Mouse (Mus musculus) regulatory T cell (primary cell): Measurements from ENCODE around the gene Maip1.

Experiments
- in situ Hi-C: fragments of 300-600 bp; cut with MboI, MseI; formaldehyde crosslinking; loops from one replicate; pipeline ENCODE4 v1.15.1; 2025; ENCODE audit warnings: high pct_unique_total_duplicates

Maip1 gene

GRCm38 (mm10) chr1:57428368-57429308 is 22.5 kb downstream of the Maip1 start:
- in situ Hi-C loops = no loop called here

DNA sequence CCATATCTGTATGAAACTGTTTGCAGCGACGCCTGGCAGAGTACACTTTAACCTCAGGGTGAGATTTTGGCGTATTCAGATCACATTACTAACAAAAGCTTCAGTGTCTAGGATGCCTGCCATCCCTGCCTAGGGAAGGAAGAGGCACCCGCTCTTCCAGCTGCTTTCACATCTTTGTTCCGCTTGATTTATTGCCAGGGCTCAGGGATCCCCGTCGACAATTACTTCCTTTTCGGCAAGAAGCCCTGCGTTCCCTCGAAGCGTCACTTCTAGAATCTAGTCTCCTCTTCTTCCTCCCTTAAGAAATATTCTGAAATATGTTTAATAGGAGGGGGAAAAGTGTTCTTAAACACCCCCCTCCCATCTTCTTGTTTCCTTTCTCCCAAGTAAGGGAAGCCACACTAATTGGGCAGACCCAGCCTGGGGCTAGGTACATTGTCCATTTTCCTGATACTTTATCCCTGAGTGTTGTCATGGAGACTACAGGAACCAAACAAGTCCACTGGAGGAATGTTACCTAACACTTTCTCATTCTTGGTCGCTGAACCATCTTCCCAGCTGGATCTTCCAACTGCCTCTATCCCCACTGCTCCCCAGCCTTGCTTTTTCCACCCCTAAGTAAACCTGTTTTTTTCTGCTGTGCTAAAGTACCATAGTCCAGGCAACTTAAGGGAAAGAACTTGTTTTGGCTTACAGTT is 23.8 kb downstream of the Maip1 start:
- in situ Hi-C loops = loop anchor here (5.0 kb wide), 1 partner anchor 602 kb away; no protein-coding TSS in a partner anchor

GRCm38 (mm10) chr1:57433141-57433540 is 27.0 kb downstream of the Maip1 start:
- in situ Hi-C loops = loop anchor here (5.0 kb wide), 1 partner anchor 599 kb away; no protein-coding TSS in a partner anchor

DNA sequence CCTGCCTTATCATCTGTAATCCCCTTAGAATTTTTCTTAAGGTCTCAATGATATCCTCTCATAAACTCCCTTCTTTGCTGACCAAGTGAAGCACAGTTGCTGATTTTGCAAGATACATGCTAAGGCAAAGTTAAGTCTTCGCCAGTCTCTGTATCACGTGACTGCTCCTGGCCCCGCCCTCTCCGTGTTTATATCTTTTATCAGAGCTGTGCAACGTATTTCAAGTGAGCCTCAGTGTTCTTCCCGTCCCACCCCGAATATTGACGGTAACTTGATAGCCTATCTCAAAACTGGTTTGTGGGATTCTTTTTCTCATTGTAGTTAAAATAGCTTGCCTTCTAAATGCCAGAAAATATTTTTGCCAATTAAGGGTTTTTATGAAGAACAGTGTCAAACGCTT is 30.3 kb downstream of the Maip1 start:
- in situ Hi-C loops = no loop called here

GRCm38 (mm10) chr1:57436954-57437353 is 30.8 kb downstream of the Maip1 start:
- in situ Hi-C loops = no loop called here

GRCm38 (mm10) chr1:57439026-57439425 is 32.9 kb downstream of the Maip1 start:
- in situ Hi-C loops = no loop called here

DNA sequence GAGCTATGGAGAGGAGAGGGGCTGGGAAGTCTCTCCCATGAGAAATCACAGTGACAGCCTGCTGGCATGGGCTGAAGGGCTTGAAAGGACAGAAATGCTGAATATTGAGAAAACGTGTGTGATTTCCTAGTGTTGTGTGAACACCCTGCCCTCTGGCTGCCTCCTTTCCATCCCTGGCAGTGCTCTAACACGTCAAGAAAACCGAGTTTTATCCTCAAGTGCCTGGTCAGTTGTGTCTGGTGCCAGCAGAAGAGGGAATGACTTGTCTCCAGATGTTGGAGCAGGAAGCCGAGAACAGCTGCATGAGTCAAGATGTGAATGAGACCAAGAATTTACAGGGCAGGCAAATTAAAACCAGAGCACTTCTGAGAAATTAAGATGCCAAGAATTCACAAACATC is 34.6 kb downstream of the Maip1 start:
- in situ Hi-C loops = no loop called here

GRCm38 (mm10) chr1:57445679-57446078 is 39.6 kb downstream of the Maip1 start:
- in situ Hi-C loops = no loop called here

GRCm38 (mm10) chr1:57450241-57450640 is 44.1 kb downstream of the Maip1 start:
- in situ Hi-C loops = no loop called here

DNA sequence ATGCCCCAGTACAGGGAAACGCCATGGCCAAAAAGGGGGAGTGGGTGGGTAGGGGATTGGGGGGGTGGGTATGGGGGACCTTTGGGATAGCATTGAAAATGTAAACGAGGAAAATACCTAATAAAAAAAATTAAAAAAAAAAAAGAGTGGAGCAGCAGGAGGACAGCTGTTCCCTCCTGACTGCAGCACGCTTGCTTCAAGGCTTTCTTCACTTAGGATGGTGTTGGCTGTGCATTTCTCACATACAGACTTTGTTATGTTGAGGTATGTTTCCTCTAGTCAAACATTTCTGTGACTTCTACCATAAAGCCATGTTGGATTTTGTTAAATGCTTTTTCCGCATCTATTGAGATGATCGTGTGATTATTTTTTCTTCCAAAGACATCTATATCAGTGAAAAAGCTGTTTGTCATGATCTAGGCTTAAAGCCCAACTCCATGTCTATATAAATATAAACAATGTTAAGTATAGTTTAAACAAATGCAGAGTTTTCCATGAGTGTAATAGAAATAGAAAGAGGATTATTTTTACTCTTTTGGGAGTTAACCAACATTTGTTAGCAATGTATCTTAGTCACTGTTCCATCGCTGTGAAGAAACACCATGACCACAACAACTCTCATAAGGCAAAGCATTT is 54.3 kb downstream of the Maip1 start:
- in situ Hi-C loops = loop anchor here (10.0 kb wide), 1 partner anchor 164 kb away; no protein-coding TSS in a partner anchor
